Mouse (Mus musculus): ENCODE data around the gene Wrap53. TPM values are rescaled to one million over a fixed set of nuclear protein-coding genes. Genes with fewer than 3 reads are reported as not detected.
A peak's percentile ranks its signal among the peaks of the same experiment; 100 is the strongest.

The Wrap53 gene
- total and polyA plus RNA-seq, 3 experiments: 18.5 to 24.5 TPM; not detected in 1

GRCm38 (mm10) chr11:69605726-69606490 lies 25.9 kb upstream of the Wrap53 start, which contains the start of gene Atp1b2 (continued):
- peak; percentile 59; the same call in 1 of the 2 replicates for TF ChIP-seq ELF1 (IDR thresholded peaks at IDR 0.05; ENCODE audit: low read depth, low read length)

GRCm38 (mm10) chr11:69604795-69605664 lies 25.0 kb upstream of the Wrap53 start:
- peaks cover 32 to 58% of the 10 kb centered on the region in 2 experiments for H3K4me1 ChIP-seq (ENCODE audit: control insufficient read depth in 1 of 2, insufficient read depth in 2 of 2, low read length in 2 of 2)
- peaks cover 1 to 37% of the 10 kb centered on the region in 2 experiments; a peak in 3 of 4 replicates for H3K36me3 ChIP-seq (ENCODE audit: control insufficient read depth in 1 of 2, insufficient read depth in 2 of 2, low read length in 2 of 2)
- TF ChIP-seq POLR2AphosphoS2 (IDR thresholded peaks at IDR 0.05; ENCODE audit: low read length) (no peak), MAZ (IDR thresholded peaks at IDR 0.05; ENCODE audit: low read depth, low read length) (peak; percentile 64; the same call in 1 of the 2 replicates), BHLHE40 (IDR thresholded peaks at IDR 0.05; ENCODE audit: borderline replicate concordance, low read depth, low read length) (no peak), KAT2A (conservative IDR thresholded peaks at IDR 0.05; ENCODE audit: low read depth, low read length) (no peak), JUND (IDR thresholded peaks at IDR 0.05; ENCODE audit: low read depth, low read length) (no peak), EP300 (IDR thresholded peaks at IDR 0.05; ENCODE audit: low read depth in 1 of 2, low read length in 2 of 2) (peak in 1 of 2 experiments; percentile 11; a peak in 1 of 4 replicates), MXI1 (IDR thresholded peaks at IDR 0.05; ENCODE audit: low read depth, low read length) (peak; percentile 51; the same call in 1 of the 2 replicates), ZC3H11A (IDR thresholded peaks at IDR 0.05; ENCODE audit: low read depth, low read length) (no peak), SIN3A (IDR thresholded peaks at IDR 0.05; ENCODE audit: low read length) (0 out of 2 replicates have a peak, but pooled peaks have one; percentile 47), RAD21 (IDR thresholded peaks at IDR 0.05; ENCODE audit: low read depth, low read length) (no peak), TCF12 (IDR thresholded peaks at IDR 0.05; ENCODE audit: low read depth, low read length) (0 out of 2 replicates have a peak, but pooled peaks have one; percentile 18)
- peak overlapping the region; percentile 50 for H3K27ac ChIP-seq (ENCODE audit: control insufficient read depth, low read depth, low read length)
- H3K4me3 ChIP-seq (ENCODE audit: control insufficient read depth in 1 of 2, insufficient read depth in 1 of 2, low read depth in 2 of 2, low read length in 2 of 2): peak overlapping the region; percentile 56 to 80
- H3K27me3 ChIP-seq (ENCODE audit: control insufficient read depth in 1 of 2, insufficient read depth in 2 of 2, low read length in 2 of 2): no peaks in the 10 kb centered on the region
- DNase-seq (ENCODE audit: low read depth, low spot score): no peak
- H3K9ac ChIP-seq (ENCODE audit: control insufficient read depth, low read depth, low read length, poor library complexity, severe bottlenecking): peak overlapping the region; percentile 73
- H3K9me3 ChIP-seq (replicated peaks; ENCODE audit: insufficient read depth, low read length): no peaks in the 10 kb centered on the region
- peaks cover 6% of the 10 kb centered on the region for H3K79me2 ChIP-seq (ENCODE audit: control insufficient read depth, insufficient read depth, low read length, poor library complexity)

GRCm38 (mm10) chr11:69604347-69604746 lies 24.3 kb upstream of the Wrap53 start:
- Histone ChIP-seq H3K36me3 (ENCODE audit: control insufficient read depth in 1 of 2, insufficient read depth in 2 of 2, low read length in 2 of 2) (peaks cover 1 to 32% of the 10 kb centered on the region in 2 experiments; a peak in 3 of 4 replicates), H3K9me3 (replicated peaks; ENCODE audit: insufficient read depth, low read length) (no peaks in the 10 kb centered on the region), H3K4me1 (ENCODE audit: control insufficient read depth in 1 of 2, insufficient read depth in 2 of 2, low read length in 2 of 2) (peaks cover 28 to 57% of the 10 kb centered on the region in 2 experiments), H3K4me3 (ENCODE audit: control insufficient read depth in 1 of 2, insufficient read depth in 1 of 2, low read depth in 2 of 2, low read length in 2 of 2) (peak overlapping the region; percentile 56 to 80), H3K27me3 (ENCODE audit: control insufficient read depth in 1 of 2, insufficient read depth in 2 of 2, low read length in 2 of 2) (no peaks in the 10 kb centered on the region), H3K27ac (ENCODE audit: control insufficient read depth, low read depth, low read length) (no peak overlapping the region), H3K79me2 (ENCODE audit: control insufficient read depth, insufficient read depth, low read length, poor library complexity) (peaks cover 6% of the 10 kb centered on the region), H3K9ac (ENCODE audit: control insufficient read depth, low read depth, low read length, poor library complexity, severe bottlenecking) (peak overlapping the region; percentile 73)
- TF ChIP-seq SMC3 (IDR thresholded peaks at IDR 0.05; ENCODE audit: low read depth, low read length) (no peak), USF1 (IDR thresholded peaks at IDR 0.05; ENCODE audit: low read depth, low read length) (no peak), POLR2AphosphoS5 (IDR thresholded peaks at IDR 0.05; ENCODE audit: borderline replicate concordance, low read depth, low read length) (peak; percentile 37; the same call in 1 of the 2 replicates)
- peak; percentile 51 for DNase-seq (ENCODE audit: low read depth, low spot score)

All from MEL (cell line).